Mouse (Mus musculus) spleen, adult 2 months (tissue): ENCODE results near the gene Xlr5a. TPM values are rescaled to one million over a fixed set of nuclear protein-coding genes. Genes with fewer than 3 reads are reported as not detected.
"Not testable (repeated sequence)": the region's sequence is repeated elsewhere in the genome, so short reads cannot be mapped to it uniquely, and the experiment has no call there.

Source experiments
- DNase-seq, 2 experiments: peaks; one replicate each; pipeline versions ENCODE4 v3.0.0 to v3.0.0-alpha.2; 2012 to 2021; ENCODE audit warnings: low spot score in 2 of 2, low read depth in 1 of 2
- H3K27ac ChIP-seq: fragments of 200-500 bp; 2 replicates; pipeline ENCODE4 v1.5.1; 2012; ENCODE audit warnings: low read length, inconsistent platforms; ENCODE audit not compliant: insufficient read depth
- H3K27me3 ChIP-seq: fragments of 200-500 bp; 2 replicates; pipeline ENCODE4 v1.6.1; 2012; ENCODE audit warnings: mild to moderate bottlenecking, moderate library complexity, low read length, inconsistent platforms; ENCODE audit not compliant: control insufficient read depth, insufficient read depth
- H3K36me3 ChIP-seq: fragments of 200-500 bp; 2 replicates; pipeline ENCODE4 v1.6.1; 2012; ENCODE audit warnings: mild to moderate bottlenecking, low read length, inconsistent platforms; ENCODE audit not compliant: control insufficient read depth, insufficient read depth
- H3K4me1 ChIP-seq: fragments of 200-500 bp; 2 replicates; pipeline ENCODE4 v1.6.1; 2011; ENCODE audit warnings: inconsistent platforms; ENCODE audit not compliant: control insufficient read depth, insufficient read depth, insufficient read length
- H3K4me3 ChIP-seq: fragments of 200-500 bp; 2 replicates; pipeline ENCODE4 v1.5.1; 2011; ENCODE audit warnings: mild to moderate bottlenecking, inconsistent platforms; ENCODE audit not compliant: insufficient read depth, insufficient read length; ENCODE audit errors: extremely low read depth
- CTCF ChIP-seq: fragments of 200-500 bp; IDR thresholded peaks from 2 replicates; pipeline ENCODE4 v1.5.1; 2011; ENCODE audit warnings: mild to moderate bottlenecking, inconsistent platforms; ENCODE audit not compliant: insufficient read depth, insufficient read length, insufficient replicate concordance; ENCODE audit errors: extremely low read depth
- POLR2A ChIP-seq: fragments of 200-500 bp; IDR thresholded peaks from 2 replicates; pipeline ENCODE4 v1.6.1; 2011; ENCODE audit warnings: low read depth, low read length, inconsistent platforms
- WGBS: fragments of 180-500 bp; shearing (Covaris S2); methylation state at CpG from one replicate; pipeline ENCODE4 v1.1.7; 2018; 5-methylcytosine and 5-hydroxymethylcytosine counted together
- polyA plus RNA-seq: library from polyadenylated mRNA; depleted of rRNA; stranded (reverse); fragments of >200 nt; gene quantifications from 2 replicates; pipeline ENCODE4 v1.2.3, GENCODE M21; 2012

The Xlr5a gene
- polyA plus RNA-seq, 1 experiment, result not detected

- TF ChIP-seq CTCF (no peak), POLR2A (peak; percentile 78)
- H3K27ac ChIP-seq, result peak within 1 kb of the TSS; percentile 92
- peak within 1 kb of the TSS; percentile 64 for H3K4me3 ChIP-seq
- 31% methylated on average over 39 of the region's 39 CpGs for WGBS
- no peaks in the 10 kb centered on the region for H3K4me1 ChIP-seq
- peak; percentile 77 for DNase-seq
- H3K27me3 ChIP-seq, result no peaks in the 10 kb centered on the region
- H3K36me3 ChIP-seq, result no peaks in the 10 kb centered on the region
Measured at GRCm38 (mm10) chrX:73227914-73228605, 64.7 kb downstream of the Xlr5a start, which contains the start of gene F8a. Gene F8a (plus strand): TSS chrX:73228291.

GRCm38 (mm10) chrX:73225365-73225764 is 67.4 kb downstream of the Xlr5a start:
- WGBS, result 57% methylated on average over 1 of the region's 1 CpGs
- Histone ChIP-seq H3K27ac (no peak overlapping the region), H3K4me1 (no peaks in the 10 kb centered on the region), H3K27me3 (no peaks in the 10 kb centered on the region), H3K36me3 (no peaks in the 10 kb centered on the region), H3K4me3 (no peak overlapping the region)
- no peak for DNase-seq
- TF ChIP-seq POLR2A (no peak), CTCF (no peak)

- WGBS, result 40% methylated on average over 19 of the region's 19 CpGs
- not testable (repeated sequence) for DNase-seq, H3K27ac ChIP-seq, H3K36me3 ChIP-seq, H3K4me1 ChIP-seq, H3K27me3 ChIP-seq
- H3K4me3 ChIP-seq, result peak within 1 kb of the TSS; percentile 34; the same call in 1 of the 2 replicates
Measured at GRCm38 (mm10) chrX:73213819-73214564, 78.8 kb downstream of the Xlr5a start, which contains the start of gene Xlr4b. Gene Xlr4b (plus strand): TSS chrX:73214333.

GRCm38 (mm10) chrX:73191934-73192333 is 100.8 kb downstream of the Xlr5a start, which contains the start of gene Xlr3b:
Gene Xlr3b (plus strand): TSS chrX:73192207.
- DNase-seq, result peak in 1 of 2 experiments; percentile 3
- not testable (repeated sequence) for H3K4me3 ChIP-seq, H3K27ac ChIP-seq, H3K36me3 ChIP-seq, H3K27me3 ChIP-seq, H3K4me1 ChIP-seq
- 68% methylated on average over 12 of the region's 12 CpGs for WGBS

GRCm38 (mm10) chrX:73176889-73177288 is 115.9 kb downstream of the Xlr5a start, which contains the start of gene Spin2d:
Gene Spin2d (minus strand): TSS chrX:73176989.
- WGBS, result 93% methylated on average over 5 of the region's 15 CpGs

GRCm38 (mm10) chrX:73149350-73149749 is 143.4 kb downstream of the Xlr5a start, which contains the start of gene DXBay18:
Gene DXBay18 (minus strand): TSS chrX:73149450.
- not testable (repeated sequence) for H3K36me3 ChIP-seq, DNase-seq, H3K4me1 ChIP-seq, H3K4me3 ChIP-seq, H3K27me3 ChIP-seq, H3K27ac ChIP-seq
- no CpG with 5 or more reads among the region's 7 CpGs for WGBS

More at GRCm38 (mm10) chrX:73176889-73177288, 115.9 kb downstream of the Xlr5a start, which contains the start of gene Spin2d:
- H3K4me3 ChIP-seq, H3K27me3 ChIP-seq, H3K27ac ChIP-seq, DNase-seq, H3K4me1 ChIP-seq, H3K36me3 ChIP-seq: not testable (repeated sequence)

- not testable (repeated sequence) for H3K27ac ChIP-seq, H3K36me3 ChIP-seq, H3K4me1 ChIP-seq, H3K27me3 ChIP-seq, DNase-seq, H3K4me3 ChIP-seq
- WGBS, result no CpG with 5 or more reads among the region's 20 CpGs
Measured at GRCm38 (mm10) chrX:73148496-73148895, 144.3 kb downstream of the Xlr5a start, which contains the start of gene Xlr5b. Gene Xlr5b (plus strand): TSS chrX:73148796.

- H3K4me1 ChIP-seq, H3K27me3 ChIP-seq, H3K4me3 ChIP-seq, DNase-seq, H3K36me3 ChIP-seq, H3K27ac ChIP-seq: not testable (repeated sequence)
- WGBS, result no CpG with 5 or more reads among the region's 7 CpGs
Measured at GRCm38 (mm10) chrX:73143218-73143618, 149.6 kb downstream of the Xlr5a start.

GRCm38 (mm10) chrX:73122859-73123829 is 169.6 kb downstream of the Xlr5a start:
- DNase-seq, H3K27ac ChIP-seq, H3K4me1 ChIP-seq, H3K36me3 ChIP-seq, H3K4me3 ChIP-seq, H3K27me3 ChIP-seq: not testable (repeated sequence)
- WGBS, result no CpG with 5 or more reads among the region's 12 CpGs
